ENCODE assay signal across 8 mouse cellular contexts in genomic region chr8:123374239-123374578, GRCm38 (mm10). TPM values are rescaled to one million over a fixed set of nuclear protein-coding genes. Genes with fewer than 3 reads are reported as not detected.
DNase-seq lines count a peak whose midpoint lies in the region; ATAC-seq lines count a peak whose summit lies in the region.

No protein-coding gene starts in this region.

- peak; percentile 86 for DNase-seq in adipocyte (ENCODE audit: low spot score)
- DNase-seq in embryo, embryonic 10 days (ENCODE audit: low spot score) = peak; percentile 97
- DNase-seq in gastrocnemius, postnatal 14 days = peak; percentile 96
- peak; percentile 99 for DNase-seq in intestine, embryonic 14.5 days (ENCODE audit: low spot score)
- peak; percentile 92 to 94 for DNase-seq in left cerebral cortex, postnatal 14 days (ENCODE audit: low spot score in 2 of 2)
- DNase-seq in mesoderm, embryonic 11.5 days (ENCODE audit: low read depth, low spot score) = peak; percentile 96
- DNase-seq in right cerebral cortex, postnatal 36 days (ENCODE audit: low spot score in 2 of 2) = peak; percentile 88 to 89
- peak; percentile 94 for DNase-seq in yolk sac, embryonic 10.5 days (ENCODE audit: low spot score)

- H3K9me3 ChIP-seq in intestine, embryonic 14.5 days (ENCODE audit: control insufficient read depth, low read length) = no peaks in the 10 kb centered on the region

- intact Hi-C loops in gastrocnemius, postnatal 14 days (cut with DNase I; ENCODE audit: low total_unique reads) = no loop called here
- intact Hi-C loops in left cerebral cortex, postnatal 14 days (cut with DNase I) = no loop called here

- peak overlapping the region; percentile 78 for H3K4me2 ChIP-seq in intestine, embryonic 14.5 days (ENCODE audit: low read length)

- H3K36me3 ChIP-seq in intestine, embryonic 14.5 days (ENCODE audit: control insufficient read depth, insufficient read depth, low read length) = peaks cover 9% of the 10 kb centered on the region

- ATAC-seq in intestine, embryonic 14.5 days (replicated peaks; ENCODE audit: low FRiP score, low TSS enrichment, low read depth) = peak; percentile 83

- no peaks in the 10 kb centered on the region for H3K27me3 ChIP-seq in intestine, embryonic 14.5 days (replicated peaks; ENCODE audit: control insufficient read depth, insufficient read depth, low read length)

- H3K9ac ChIP-seq in intestine, embryonic 14.5 days (ENCODE audit: low read length) = peak overlapping the region; percentile 87

- H3K4me1 ChIP-seq in intestine, embryonic 14.5 days (replicated peaks; ENCODE audit: control insufficient read depth, insufficient read depth, low read length) = peaks cover 13% of the 10 kb centered on the region

- H3K4me3 ChIP-seq in intestine, embryonic 14.5 days (ENCODE audit: low read depth, low read length) = peak overlapping the region; percentile 89

- under 1% methylated on average over 19 of the region's 20 CpGs for WGBS in intestine, embryonic 14.5 days

- H3K27ac ChIP-seq in intestine, embryonic 14.5 days (ENCODE audit: low read depth) = peak overlapping the region; percentile 99

RNA-seq across cellular contexts. Expression of gene Tcf25, which starts 0.7 kb away (rescaled TPM):
- total RNA-seq in gastrocnemius, postnatal 14 days (2021) = 100 to 1,000 TPM; 140 to 162 TPM
- polyA plus RNA-seq in intestine, embryonic 14.5 days (2014; fragmentation: Nextera tagmentation; extraction: Ambion mirVana) = 164 and 170 TPM in 2 replicates
- total RNA-seq in left cerebral cortex, postnatal 14 days (2021) = 100 to 1,000 TPM; 541 to 593 TPM

RNA-seq across cellular contexts. Expression of gene Mc1r, which starts 32.7 kb away (rescaled TPM):
- total RNA-seq in gastrocnemius, postnatal 14 days (2021) = not detected
- polyA plus RNA-seq in intestine, embryonic 14.5 days (2014; fragmentation: Nextera tagmentation; extraction: Ambion mirVana) = not detected in 2 replicates
- under 1 TPM in 1 of 2 experiments, not detected in 1; 0.09 TPM for total RNA-seq in left cerebral cortex, postnatal 14 days (2021)

RNA-seq across cellular contexts. Expression of gene Tubb3, which starts 37.0 kb away (rescaled TPM):
- under 1 TPM in 1 of 2 experiments, not detected in 1; 0.16 TPM for total RNA-seq in gastrocnemius, postnatal 14 days (2021)
- 98.5 and 103 TPM in 2 replicates for polyA plus RNA-seq in intestine, embryonic 14.5 days (2014; fragmentation: Nextera tagmentation; extraction: Ambion mirVana)
- 100 to 1,000 TPM; 691 to 709 TPM for total RNA-seq in left cerebral cortex, postnatal 14 days (2021)

RNA-seq across cellular contexts. Expression of gene Spire2, which starts 41.7 kb away (rescaled TPM):
- under 1 TPM; 0.44 to 0.92 TPM for total RNA-seq in gastrocnemius, postnatal 14 days (2021)
- polyA plus RNA-seq in intestine, embryonic 14.5 days (2014; fragmentation: Nextera tagmentation; extraction: Ambion mirVana) = 1.8 and 2.9 TPM in 2 replicates
- 10 to 100 TPM; 16.3 to 17.1 TPM for total RNA-seq in left cerebral cortex, postnatal 14 days (2021)

RNA-seq across cellular contexts. Expression of gene Def8, which starts 49.1 kb away (rescaled TPM):
- 10 to 100 TPM; 36.2 to 36.3 TPM for total RNA-seq in gastrocnemius, postnatal 14 days (2021)
- polyA plus RNA-seq in intestine, embryonic 14.5 days (2014; fragmentation: Nextera tagmentation; extraction: Ambion mirVana) = 32.6 and 36.6 TPM in 2 replicates
- total RNA-seq in left cerebral cortex, postnatal 14 days (2021) = 10 to 100 TPM; 76.1 to 76.7 TPM

Comparison
In these comparisons a context has a peak if more than half of its experiments do, and no peak if none do; other contexts are left out.
1. Peak in every context shown above with its lines: DNase-seq, ATAC-seq, H3K4me3 ChIP-seq and H3K27ac ChIP-seq.
2. RNA of gene Tubb3, which starts 37.0 kb away (total RNA-seq): 691 to 709 TPM in left cerebral cortex, postnatal 14 days; 0.16 TPM in gastrocnemius, postnatal 14 days; every median in the first group is over 100 times any median in the second.